Mouse (Mus musculus) liver, adult 2 months (tissue): ENCODE measurements around the gene Cux1.

ENCODE experiments used
- CTCF ChIP-seq: fragments of 200-500 bp; IDR thresholded peaks from 2 replicates; pipeline ENCODE4 v1.5.1; 2011; ENCODE audit warnings: low read depth, low read length, control low read depth
- POLR2A ChIP-seq: fragments of 200-500 bp; IDR thresholded peaks from 2 replicates; pipeline ENCODE4 v1.6.1; 2011; ENCODE audit warnings: low read length, control low read depth; ENCODE audit not compliant: insufficient read depth; ENCODE audit errors: extremely low read depth

- TF ChIP-seq CTCF (no peak), POLR2A (no peak)
These were observed 144.3 kb downstream of the Cux1 start for GRCm38 (mm10) chr5:136422948-136423347.
